Mouse (Mus musculus): ENCODE measurements around the gene Slx4ip. TPM values are rescaled to one million over a fixed set of nuclear protein-coding genes. Genes with fewer than 3 reads are reported as not detected.

Slx4ip gene
- polyA plus RNA-seq, 1 experiment, result 10.7 TPM

- TF ChIP-seq CTCF (IDR thresholded peaks at IDR 0.05; ENCODE audit: low read depth, low read length) (no peak), POLR2A (IDR thresholded peaks at IDR 0.05; ENCODE audit: insufficient read depth, low read length) (no peak), EP300 (IDR thresholded peaks at IDR 0.05; ENCODE audit: insufficient read depth, low read depth, low read length) (no peak)
- Histone ChIP-seq H3K27ac (ENCODE audit: insufficient read depth, low read length) (no peak overlapping the region), H3K4me1 (ENCODE audit: control insufficient read depth, insufficient read depth, low read length) (peaks cover 9% of the 10 kb centered on the region), H3K9me3 (replicated peaks; ENCODE audit: control insufficient read depth, insufficient read depth, low read length, poor library complexity, severe bottlenecking) (no peaks in the 10 kb centered on the region), H3K36me3 (ENCODE audit: control insufficient read depth, insufficient read depth, low read length, poor library complexity, severe bottlenecking) (no peaks in the 10 kb centered on the region), H3K9ac (ENCODE audit: low read depth, poor library complexity, severe bottlenecking) (0 out of 2 replicates have a peak overlapping the region, but pooled peaks have one; percentile 22), H3K4me3 (ENCODE audit: low read depth, low read length) (no peak overlapping the region), H3K27me3 (ENCODE audit: control insufficient read depth, insufficient read depth, low read length, poor library complexity, severe bottlenecking) (no peaks in the 10 kb centered on the region)
These were observed 216.9 kb downstream of the Slx4ip start for GRCm38 (mm10) chr2:137107946-137108345.

- TF ChIP-seq EP300 (IDR thresholded peaks at IDR 0.05; ENCODE audit: insufficient read depth, low read depth, low read length) (no peak), POLR2A (IDR thresholded peaks at IDR 0.05; ENCODE audit: insufficient read depth, low read length) (no peak), CTCF (IDR thresholded peaks at IDR 0.05; ENCODE audit: low read depth, low read length) (no peak)
- Histone ChIP-seq H3K4me1 (ENCODE audit: control insufficient read depth, insufficient read depth, low read length) (peaks cover 9% of the 10 kb centered on the region), H3K27ac (ENCODE audit: insufficient read depth, low read length) (no peak overlapping the region), H3K27me3 (ENCODE audit: control insufficient read depth, insufficient read depth, low read length, poor library complexity, severe bottlenecking) (no peaks in the 10 kb centered on the region), H3K36me3 (ENCODE audit: control insufficient read depth, insufficient read depth, low read length, poor library complexity, severe bottlenecking) (no peaks in the 10 kb centered on the region), H3K9me3 (replicated peaks; ENCODE audit: control insufficient read depth, insufficient read depth, low read length, poor library complexity, severe bottlenecking) (no peaks in the 10 kb centered on the region), H3K4me3 (ENCODE audit: low read depth, low read length) (peak overlapping the region; percentile 32), H3K9ac (ENCODE audit: low read depth, poor library complexity, severe bottlenecking) (no peak overlapping the region)
These were observed 218.5 kb downstream of the Slx4ip start for GRCm38 (mm10) chr2:137109321-137110213.

- Histone ChIP-seq H3K36me3 (ENCODE audit: control insufficient read depth, insufficient read depth, low read length, poor library complexity, severe bottlenecking) (no peaks in the 10 kb centered on the region), H3K4me3 (ENCODE audit: low read depth, low read length) (no peak overlapping the region), H3K4me1 (ENCODE audit: control insufficient read depth, insufficient read depth, low read length) (peaks cover 9% of the 10 kb centered on the region), H3K9ac (ENCODE audit: low read depth, poor library complexity, severe bottlenecking) (no peak overlapping the region), H3K27me3 (ENCODE audit: control insufficient read depth, insufficient read depth, low read length, poor library complexity, severe bottlenecking) (no peaks in the 10 kb centered on the region), H3K9me3 (replicated peaks; ENCODE audit: control insufficient read depth, insufficient read depth, low read length, poor library complexity, severe bottlenecking) (no peaks in the 10 kb centered on the region), H3K27ac (ENCODE audit: insufficient read depth, low read length) (no peak overlapping the region)
- TF ChIP-seq EP300 (IDR thresholded peaks at IDR 0.05; ENCODE audit: insufficient read depth, low read depth, low read length) (no peak), CTCF (IDR thresholded peaks at IDR 0.05; ENCODE audit: low read depth, low read length) (no peak), POLR2A (IDR thresholded peaks at IDR 0.05; ENCODE audit: insufficient read depth, low read length) (no peak)
These were observed 219.3 kb downstream of the Slx4ip start for GRCm38 (mm10) chr2:137110214-137110898.

- Histone ChIP-seq H3K4me1 (ENCODE audit: control insufficient read depth, insufficient read depth, low read length) (no peaks in the 10 kb centered on the region), H3K4me3 (ENCODE audit: low read depth, low read length) (no peak overlapping the region), H3K36me3 (ENCODE audit: control insufficient read depth, insufficient read depth, low read length, poor library complexity, severe bottlenecking) (no peaks in the 10 kb centered on the region), H3K9ac (ENCODE audit: low read depth, poor library complexity, severe bottlenecking) (peak overlapping the region; percentile 94; the same call in 1 of the 2 replicates), H3K27me3 (ENCODE audit: control insufficient read depth, insufficient read depth, low read length, poor library complexity, severe bottlenecking) (no peaks in the 10 kb centered on the region), H3K27ac (ENCODE audit: insufficient read depth, low read length) (no peak overlapping the region), H3K9me3 (replicated peaks; ENCODE audit: control insufficient read depth, insufficient read depth, low read length, poor library complexity, severe bottlenecking) (no peaks in the 10 kb centered on the region)
- TF ChIP-seq CTCF (IDR thresholded peaks at IDR 0.05; ENCODE audit: low read depth, low read length) (no peak), EP300 (IDR thresholded peaks at IDR 0.05; ENCODE audit: insufficient read depth, low read depth, low read length) (no peak), POLR2A (IDR thresholded peaks at IDR 0.05; ENCODE audit: insufficient read depth, low read length) (no peak)
These were observed 222.5 kb downstream of the Slx4ip start for GRCm38 (mm10) chr2:137113288-137114061.

GRCm38 (mm10) chr2:137114248-137115096, 223.5 kb downstream of the Slx4ip start:
- H3K4me1 ChIP-seq (ENCODE audit: control insufficient read depth, insufficient read depth, low read length), result no peaks in the 10 kb centered on the region
- no peaks in the 10 kb centered on the region for H3K27me3 ChIP-seq (ENCODE audit: control insufficient read depth, insufficient read depth, low read length, poor library complexity, severe bottlenecking)
- peak overlapping the region; percentile 94 for H3K9ac ChIP-seq (ENCODE audit: low read depth, poor library complexity, severe bottlenecking)

More at GRCm38 (mm10) chr2:137114248-137115096, 223.5 kb downstream of the Slx4ip start:
- H3K4me3 ChIP-seq (ENCODE audit: low read depth, low read length), result peak overlapping the region; percentile 59
- H3K36me3 ChIP-seq (ENCODE audit: control insufficient read depth, insufficient read depth, low read length, poor library complexity, severe bottlenecking), result no peaks in the 10 kb centered on the region
- H3K9me3 ChIP-seq (replicated peaks; ENCODE audit: control insufficient read depth, insufficient read depth, low read length, poor library complexity, severe bottlenecking), result no peaks in the 10 kb centered on the region
- H3K27ac ChIP-seq (ENCODE audit: insufficient read depth, low read length), result no peak overlapping the region
- TF ChIP-seq POLR2A (IDR thresholded peaks at IDR 0.05; ENCODE audit: insufficient read depth, low read length), result no peak
- TF ChIP-seq CTCF (IDR thresholded peaks at IDR 0.05; ENCODE audit: low read depth, low read length), result peak; percentile 46
- TF ChIP-seq EP300 (IDR thresholded peaks at IDR 0.05; ENCODE audit: insufficient read depth, low read depth, low read length), result no peak
